Mouse (Mus musculus) ovary, postnatal 36 days (tissue): ENCODE measurements around the gene Zfp362.
A peak's percentile ranks its signal among the peaks of the same experiment; 100 is the strongest.

Source experiments
- DNase-seq: peaks from one replicate; pipeline ENCODE4 v3.0.0; 2022; ENCODE audit warnings: low spot score, mixed read lengths

Gene Zfp362

DNA sequence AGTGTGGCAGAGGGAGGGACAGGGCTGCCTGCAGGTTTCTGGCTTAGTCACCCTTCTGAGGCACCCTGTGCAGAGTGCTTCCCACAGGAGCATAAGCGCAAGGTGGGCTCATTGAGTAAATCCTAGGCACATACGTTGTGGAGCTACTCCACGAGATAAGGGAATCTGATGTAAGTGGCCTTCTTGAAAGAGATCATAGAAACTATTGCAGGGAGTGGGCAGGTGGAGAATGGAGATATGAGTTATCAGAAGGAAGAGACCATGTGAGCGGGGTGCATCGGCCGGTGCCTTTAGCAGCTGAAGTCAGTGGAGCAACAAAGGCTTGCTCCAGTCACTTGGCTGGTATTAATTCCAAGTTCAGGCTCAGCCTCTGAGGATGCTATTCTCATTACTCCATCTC, 45.8 kb downstream of the Zfp362 start:
- no peak for DNase-seq

DNA sequence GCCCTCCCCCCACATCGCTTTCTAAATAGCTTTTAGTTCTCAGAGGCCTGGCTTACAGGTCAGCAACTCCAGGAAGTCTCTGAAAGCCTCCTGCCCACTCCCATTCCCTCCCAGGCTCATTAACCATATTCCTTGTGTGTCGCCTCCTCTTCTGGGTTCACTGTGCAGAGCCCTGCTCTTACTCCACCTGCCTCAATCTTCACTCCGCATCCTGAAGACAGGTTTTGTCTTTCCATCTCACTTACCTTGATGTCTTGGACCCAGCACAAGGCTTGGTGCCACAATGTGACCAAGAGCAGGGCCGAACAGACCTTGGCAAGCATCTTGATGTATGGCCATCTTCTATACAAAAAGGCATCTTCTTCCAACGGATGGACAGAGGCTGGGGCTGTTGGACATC, 46.6 kb downstream of the Zfp362 start:
- DNase-seq, result no peak

DNA sequence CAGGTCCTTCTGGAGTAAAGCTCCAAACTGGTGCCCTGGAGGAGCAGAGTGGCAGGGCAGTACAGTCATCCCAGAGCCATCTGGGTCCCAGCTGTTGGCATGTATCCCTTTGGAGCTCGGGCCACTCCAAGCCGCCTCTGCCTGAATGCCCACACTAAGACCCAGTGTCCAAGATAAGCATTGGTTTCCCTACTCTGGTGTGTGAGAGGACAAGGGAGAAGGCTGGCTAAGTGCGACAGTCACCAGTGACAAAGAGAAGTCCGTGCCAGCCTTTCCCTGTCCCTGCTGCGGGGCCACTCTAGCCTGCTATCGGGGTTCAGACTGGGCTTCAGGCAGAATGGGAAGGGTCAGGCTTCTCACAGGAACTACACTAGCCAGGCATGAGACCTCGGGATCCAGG, 49.9 kb downstream of the Zfp362 start:
- no peak for DNase-seq

DNA sequence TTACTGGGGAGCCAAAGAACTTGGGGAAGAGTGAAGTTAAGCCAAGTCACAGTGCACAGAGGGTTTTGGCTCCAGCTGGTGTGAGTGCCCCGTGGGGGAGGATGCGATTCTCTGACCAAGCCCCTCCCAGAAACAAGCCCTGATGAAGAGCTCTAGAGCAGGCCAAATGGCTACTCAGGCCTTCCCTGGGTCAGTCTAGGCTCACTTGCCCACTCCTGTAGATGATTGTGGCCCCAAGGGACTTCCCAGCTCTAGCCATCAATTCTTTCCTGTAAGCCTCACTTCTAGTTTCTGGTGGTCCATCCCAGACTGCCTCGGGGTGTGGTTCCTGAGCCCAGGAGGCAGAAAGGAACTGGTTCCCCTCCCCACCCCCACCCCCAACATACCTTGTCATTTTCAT, 50.8 kb downstream of the Zfp362 start, which contains the start of gene A3galt2:
Gene A3galt2 (plus strand): TSS at position 301 of the 400 bp plus-strand sequence.
- no peak for DNase-seq

DNA sequence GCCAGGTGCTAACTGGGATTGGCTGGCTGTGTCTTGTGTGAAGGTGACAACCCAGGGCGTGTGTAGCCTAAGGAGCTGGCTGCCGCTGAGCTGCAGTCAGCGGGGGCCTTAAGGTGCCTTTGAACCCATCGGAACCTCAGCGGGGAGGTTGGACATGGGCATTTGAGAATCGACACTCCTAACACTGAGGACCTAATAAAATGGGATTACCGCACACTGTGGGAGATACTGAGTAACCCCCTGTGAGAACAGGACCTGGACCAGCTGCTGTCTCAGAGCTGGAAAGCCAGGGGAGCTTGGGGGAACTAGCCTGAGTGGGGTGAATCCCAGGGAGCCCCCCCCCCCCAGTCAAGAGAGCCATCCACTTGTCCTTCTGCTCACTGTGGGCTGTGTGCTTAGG, 52.3 kb downstream of the Zfp362 start:
- DNase-seq, result no peak

DNA sequence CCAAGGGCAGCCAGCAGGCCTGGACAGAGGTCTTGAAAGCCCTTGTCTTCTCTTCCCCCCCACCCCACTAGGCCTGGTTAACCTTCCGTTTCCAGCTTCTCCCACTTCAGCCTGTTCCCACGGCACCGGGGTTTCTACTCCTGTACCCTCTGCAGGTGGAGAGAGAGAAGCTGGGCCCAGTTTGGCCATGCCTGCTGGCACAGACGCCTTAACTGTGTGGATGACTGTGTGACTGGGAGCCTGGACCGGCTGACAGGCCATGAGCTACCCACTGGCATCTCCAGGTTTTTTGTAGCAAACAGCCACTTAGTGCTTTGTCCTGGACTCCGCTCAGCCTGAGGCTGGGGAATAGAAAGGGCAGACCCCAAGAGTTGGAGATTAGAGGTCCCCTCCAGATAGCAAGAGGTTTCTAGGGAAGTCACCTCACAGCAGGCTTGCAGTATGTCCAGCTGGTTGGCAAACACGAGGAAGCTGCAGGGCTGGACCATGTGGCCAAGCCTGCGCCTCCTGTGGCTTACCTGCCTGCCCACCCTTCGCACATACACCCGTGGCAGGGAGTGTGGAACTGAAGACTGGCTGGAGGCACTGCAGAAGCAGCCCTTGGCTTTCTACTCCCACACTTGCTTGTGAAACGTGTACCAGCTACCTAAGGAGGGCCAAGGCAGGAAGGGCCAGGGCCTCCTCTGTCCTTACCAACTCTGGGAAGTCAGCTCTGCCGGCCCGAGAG, 53.7 kb downstream of the Zfp362 start:
- DNase-seq, result no peak

DNA sequence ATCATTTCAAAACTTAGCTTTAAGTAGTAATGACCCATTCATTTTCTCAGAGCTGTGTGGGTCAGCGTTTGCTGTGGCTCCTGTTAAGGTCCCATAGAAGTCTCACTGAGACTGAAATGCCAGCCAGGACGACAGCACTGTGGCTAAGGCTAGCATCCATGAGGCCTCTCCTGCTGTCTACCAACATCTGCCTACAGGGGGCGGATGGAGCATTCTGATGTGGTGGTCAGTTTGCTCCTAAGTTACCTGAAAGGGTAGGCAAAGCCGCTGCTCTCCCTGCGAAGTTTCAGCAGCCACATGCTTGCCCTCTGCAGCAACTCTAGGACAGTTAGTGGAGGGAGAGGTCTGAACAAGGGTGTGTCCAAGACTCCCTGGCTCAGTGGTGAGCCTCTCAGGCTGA, 54.8 kb downstream of the Zfp362 start:
- DNase-seq, result no peak

DNA sequence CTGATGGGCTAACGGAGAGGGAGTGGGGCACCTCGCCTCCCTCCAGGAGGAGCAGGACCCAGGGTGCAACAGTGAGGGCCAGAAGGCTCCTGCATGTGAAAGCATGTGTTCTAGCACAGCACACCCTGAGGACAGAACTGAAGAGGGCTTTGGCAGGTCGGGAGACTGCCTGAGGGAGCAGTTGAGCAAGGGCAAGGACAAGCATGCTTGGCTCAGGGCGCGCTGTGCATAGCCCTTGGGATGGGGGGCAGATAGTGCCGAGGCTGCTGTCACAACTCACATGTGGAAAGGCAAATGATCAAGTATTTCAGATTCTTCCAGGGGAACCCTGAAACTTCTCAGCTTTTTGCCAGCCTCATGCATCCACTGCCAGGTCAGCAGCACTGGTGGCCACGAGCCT, 57.5 kb downstream of the Zfp362 start:
- no peak for DNase-seq

DNA sequence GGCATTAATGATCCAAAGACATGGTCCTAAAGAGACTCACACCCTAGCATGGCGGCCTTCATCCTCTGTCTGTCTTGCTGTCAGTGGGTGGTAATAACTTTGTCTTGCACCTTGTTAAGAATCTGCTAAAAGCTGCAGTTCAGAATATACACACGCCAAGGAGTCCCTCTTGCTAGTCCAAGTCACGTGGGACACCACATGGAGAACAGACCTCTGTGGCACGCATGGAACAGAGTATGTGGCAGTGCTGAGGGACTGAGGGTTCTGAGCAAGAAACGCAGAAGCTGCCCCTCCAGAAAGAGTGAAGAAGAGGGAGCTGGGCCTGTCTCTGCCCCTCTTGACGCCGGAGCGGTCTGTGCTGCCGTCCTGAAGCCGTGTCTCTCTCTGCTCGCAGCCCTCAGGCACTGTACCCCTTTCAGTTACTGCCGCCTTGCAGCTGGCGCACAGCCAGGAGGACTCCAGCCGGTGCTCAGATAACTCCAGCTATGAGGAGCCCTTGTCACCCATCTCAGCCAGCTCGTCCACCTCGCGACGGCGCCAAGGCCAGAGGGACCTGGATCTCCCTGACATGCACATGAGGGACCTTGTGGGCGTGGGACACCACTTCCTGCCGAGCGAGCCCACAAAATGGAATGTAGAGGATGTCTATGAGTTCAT, 58.1 kb downstream of the Zfp362 start:
- peak; percentile 64 for DNase-seq

DNA sequence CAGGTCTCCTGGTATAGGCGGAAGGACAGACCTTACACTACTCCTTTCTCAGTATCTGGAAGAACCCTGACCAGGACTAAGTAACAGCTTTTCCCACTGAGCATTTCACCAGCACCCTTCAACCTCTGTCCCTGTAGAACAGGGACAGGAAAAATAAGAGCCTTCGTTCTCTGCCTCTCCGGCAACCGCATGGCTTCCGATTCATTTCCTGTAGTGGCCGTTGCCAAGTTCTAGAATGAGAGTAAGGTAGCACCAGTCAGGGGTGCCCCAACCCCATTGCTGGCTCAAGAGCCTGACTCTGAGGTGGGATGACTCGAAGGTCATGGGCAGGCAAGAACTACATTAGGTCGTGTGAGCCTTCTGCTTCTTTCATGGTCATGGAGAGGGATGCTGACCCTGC, 60.7 kb downstream of the Zfp362 start:
- DNase-seq, result no peak

DNA sequence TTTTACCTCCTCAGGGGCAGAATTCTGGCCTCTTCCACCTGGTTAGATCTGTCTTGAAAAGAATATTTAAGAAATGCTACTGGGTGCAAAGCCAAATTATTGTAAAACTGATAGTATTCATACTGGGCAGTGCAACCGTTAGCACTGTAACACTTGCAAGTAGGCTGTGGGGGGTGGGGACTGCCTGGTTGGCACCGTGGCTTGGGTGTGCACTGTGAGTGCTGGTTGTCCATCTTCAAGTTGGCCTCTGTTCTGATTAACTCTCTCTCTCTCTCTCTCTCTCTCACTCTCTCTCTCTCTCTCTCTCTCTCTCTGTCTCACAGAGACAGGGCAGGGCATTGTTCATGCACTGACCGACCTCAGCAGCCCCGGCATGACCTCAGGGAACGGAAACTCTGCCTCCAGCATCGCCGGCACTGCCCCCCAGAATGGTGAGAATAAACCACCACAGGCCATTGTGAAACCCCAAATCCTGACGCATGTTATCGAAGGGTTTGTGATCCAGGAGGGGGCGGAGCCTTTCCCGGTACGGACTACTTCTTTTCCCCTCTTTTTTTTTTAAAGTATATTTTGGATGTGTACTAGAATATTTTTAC, 62.7 kb downstream of the Zfp362 start:
- DNase-seq, result no peak

DNA sequence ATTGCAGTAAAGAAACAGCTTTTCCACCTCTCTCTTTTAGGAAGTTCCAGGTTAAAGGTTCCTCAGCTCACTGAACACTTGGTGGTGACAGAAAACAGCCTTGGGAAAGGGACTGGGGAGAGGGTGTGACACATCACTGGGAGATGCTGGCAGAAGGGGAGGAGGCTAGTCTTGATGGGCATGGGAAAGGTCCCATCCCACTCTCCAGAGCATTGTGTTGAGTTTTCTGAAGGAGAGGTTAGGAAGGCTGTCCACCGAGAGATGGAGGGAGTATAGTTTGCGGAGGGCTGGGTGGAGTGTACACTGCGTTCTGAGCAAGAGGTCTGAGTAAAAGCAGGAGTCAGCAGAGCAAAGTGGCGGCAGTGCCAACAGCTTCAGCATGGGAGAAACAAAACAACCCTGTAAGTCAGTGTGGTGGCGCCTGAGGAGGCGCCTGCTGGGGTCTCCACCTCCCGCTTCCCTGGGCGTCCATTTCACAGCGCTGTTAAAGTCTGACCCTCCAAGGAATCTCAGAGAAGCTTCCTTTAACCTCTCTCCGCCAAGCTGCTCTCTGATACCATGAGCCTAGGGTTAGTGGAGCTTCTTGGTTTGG, 63.4 kb downstream of the Zfp362 start:
- no peak for DNase-seq

DNA sequence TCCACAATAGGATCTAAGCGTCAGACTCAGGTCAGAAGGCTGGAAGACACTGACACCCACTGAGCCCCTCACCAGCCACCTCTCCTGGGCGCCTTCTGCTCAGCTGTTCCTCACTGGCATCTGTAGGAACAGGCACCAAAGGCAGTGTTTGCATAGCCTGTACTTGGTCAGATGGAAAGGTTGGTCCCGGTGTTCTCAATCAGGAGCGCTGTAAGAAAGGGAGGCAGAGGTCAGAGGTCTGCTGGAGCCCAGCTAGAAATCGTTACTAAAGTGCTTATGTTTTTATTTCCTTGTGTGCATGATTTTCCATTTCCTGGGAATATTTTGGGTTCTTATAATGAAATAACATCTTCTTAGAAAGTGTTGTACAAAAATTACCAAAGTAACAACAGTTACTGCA, 63.9 kb downstream of the Zfp362 start:
- no peak for DNase-seq

DNA sequence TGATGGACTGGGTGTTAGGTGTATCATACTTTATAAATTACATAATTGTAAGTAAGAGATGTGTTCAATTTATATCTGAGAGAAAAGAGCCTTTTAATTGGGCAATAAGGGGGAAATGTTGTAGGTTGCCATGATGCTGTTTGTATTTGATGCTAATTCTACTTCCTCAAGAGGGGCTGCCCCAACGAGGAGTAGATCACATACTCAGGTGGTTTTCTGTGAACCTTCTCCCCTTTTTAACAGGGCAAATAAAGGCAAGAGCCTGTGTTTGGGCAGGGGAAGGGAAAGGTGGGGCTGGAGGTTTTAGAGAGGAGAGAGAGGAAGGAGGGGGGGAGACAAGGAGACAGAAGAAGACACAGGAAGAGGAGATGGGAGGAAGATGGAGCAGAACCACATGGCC, 65.0 kb downstream of the Zfp362 start:
- no peak for DNase-seq

DNA sequence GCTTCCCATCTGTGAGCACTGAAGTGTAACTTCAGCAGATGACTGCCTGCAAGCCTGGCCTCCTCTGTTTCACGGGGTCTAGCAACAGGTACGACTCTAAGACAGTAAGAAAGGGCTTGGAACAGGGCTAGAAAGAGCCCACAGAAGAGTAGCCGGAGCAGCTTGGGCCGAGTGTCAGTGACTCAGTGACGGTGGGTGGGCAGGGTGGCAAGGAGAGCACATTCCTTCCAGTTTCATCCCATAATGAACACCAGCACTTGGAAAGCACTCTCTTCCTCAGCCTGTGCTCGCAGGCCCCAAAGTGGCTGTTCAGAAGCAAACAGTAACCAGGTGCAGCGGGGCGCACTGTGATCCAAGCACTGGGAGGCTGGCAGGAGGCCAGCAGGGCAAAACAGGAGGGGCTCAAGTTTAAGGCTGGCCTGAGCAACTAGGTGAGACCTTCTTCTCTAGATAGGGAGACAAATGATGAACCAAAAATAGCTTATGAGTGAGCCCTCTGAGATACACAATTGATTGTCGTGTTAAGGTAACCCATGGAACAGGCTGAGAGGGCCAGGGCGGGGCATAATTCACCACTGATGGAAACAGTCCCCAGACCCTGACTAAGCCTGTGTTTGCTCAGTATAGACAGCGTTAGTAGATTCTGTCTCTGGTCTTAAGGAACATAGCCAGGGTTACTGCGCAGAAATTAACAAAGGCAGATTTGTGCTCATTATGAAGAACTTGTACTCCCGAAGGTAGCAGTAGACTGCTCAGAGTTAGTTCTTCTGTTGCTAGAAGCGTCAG, 67.8 kb downstream of the Zfp362 start:
- no peak for DNase-seq

DNA sequence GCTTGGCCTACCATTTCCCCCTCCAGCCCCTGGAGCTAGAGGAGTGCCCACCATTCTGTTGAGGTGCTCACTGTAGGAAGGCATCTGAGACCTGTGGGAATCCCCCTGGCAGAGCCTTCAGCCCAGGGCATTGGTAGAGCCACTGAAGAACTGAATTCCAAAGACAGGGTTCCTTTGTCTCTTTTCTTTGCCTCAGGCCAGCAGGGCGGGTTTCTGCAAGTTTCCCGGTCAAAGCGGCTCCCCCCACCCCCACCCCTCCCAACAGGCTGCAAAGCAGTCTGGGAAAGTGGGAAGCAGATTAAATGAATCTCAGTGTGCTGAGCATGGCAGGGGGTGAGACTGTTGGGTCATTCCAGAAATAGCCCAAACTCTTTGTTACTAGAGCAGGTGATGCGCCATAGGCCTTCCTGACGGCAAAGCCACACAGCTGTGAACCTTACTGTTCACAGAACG, 68.7 kb downstream of the Zfp362 start:
- no peak for DNase-seq

DNA sequence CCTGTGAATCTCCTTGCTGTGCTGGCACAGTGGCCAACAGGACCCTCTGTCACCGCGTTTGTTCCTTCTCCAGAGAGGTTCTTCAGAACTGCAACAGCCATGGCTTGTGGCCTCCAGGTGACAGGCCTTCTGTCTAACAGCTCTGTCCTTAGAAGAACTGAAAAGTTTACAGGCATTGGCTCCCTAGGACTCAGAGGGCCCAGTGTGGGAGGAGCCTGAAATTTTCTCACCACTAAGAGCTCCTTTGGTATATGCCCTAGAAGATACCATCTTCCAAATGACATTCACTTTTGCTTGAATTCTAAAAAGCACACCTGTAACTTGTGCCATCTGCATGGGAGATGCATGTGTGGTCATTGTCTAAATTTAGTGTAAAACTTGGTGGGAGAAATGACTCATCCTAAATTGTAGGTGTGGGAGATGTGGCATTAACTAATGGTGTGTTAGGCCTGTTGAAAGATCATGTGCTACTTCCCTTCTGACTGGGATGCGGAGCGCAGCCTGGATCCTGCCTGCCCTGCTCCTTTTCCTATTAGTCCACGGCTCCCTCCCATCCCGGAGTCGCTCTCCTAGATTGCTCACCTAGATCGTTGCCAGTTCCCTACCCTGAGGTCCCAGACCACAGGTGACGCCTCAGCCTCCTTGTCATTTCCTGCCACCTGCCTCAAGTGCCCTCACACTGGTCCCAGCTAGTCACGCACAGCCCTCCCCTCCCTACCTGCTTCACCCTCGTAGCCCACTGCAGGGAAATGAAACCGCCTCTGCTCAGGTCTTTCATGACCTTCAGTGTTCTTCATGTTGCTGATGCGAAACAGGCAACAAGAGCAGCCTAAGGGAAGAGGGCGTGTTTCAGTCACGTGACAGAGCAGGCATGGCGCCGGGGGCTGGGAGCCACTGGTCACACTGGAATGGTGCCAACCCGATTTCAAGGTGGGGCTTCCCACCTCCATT, 70.8 kb downstream of the Zfp362 start:
- no peak for DNase-seq

DNA sequence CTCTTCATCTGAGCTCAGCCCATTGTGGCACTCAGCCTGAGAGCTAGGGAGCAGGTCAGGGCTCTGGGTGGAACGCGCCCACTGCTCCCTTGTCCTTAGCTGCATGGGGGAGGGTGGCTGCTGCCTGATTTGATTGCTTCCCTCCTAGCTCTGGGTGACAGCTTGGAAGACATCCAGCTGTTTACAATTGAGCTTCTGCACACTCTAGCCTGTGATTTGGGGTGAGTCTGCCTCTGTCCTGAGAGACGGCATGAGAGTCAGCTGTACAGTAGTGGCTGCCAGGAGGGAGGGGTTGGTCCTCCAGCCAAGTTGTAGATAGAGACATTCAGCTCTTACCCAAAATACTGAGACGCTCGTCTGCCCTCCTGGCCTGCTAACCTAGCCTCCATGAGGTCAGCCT, 71.6 kb downstream of the Zfp362 start:
- DNase-seq, result peak; percentile 53

DNA sequence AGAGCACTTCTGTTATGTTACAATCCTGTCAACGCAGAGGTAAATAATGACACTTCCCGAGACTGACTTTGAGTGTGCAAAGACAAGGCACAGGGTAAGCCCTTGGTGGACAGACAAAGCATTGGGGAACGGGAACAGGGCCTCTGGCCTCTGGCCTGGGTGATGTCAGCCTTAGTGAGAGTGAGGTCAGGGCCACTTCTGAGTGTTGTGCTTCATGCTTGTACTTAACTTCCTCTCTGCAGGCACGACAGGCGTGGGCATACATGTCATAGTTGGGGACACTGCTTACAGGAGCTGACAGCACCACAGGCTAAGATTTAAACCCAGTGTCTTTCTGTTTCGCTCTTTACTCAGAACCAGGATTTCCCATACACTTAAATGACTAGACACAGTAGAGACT, 72.3 kb downstream of the Zfp362 start:
- no peak for DNase-seq

DNA sequence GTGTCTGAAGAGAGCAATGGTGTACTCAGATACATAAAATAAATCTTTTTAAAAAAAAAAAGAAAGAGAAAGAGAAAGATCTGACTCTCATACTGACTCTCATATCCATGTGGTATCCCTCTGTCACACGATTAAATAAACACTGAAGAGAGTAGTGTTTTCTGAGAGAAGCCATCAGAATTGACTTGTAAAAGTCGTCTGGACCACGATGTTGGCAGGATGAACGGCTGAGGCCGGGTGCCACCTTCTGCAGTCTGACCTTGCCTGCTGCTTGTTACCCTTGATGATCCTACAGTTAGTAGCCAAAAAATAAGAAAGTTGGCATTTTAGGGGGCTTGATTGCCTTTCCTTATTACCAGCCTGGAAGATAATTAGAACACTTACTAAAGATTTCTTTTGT, 73.1 kb downstream of the Zfp362 start:
- DNase-seq, result no peak

DNA sequence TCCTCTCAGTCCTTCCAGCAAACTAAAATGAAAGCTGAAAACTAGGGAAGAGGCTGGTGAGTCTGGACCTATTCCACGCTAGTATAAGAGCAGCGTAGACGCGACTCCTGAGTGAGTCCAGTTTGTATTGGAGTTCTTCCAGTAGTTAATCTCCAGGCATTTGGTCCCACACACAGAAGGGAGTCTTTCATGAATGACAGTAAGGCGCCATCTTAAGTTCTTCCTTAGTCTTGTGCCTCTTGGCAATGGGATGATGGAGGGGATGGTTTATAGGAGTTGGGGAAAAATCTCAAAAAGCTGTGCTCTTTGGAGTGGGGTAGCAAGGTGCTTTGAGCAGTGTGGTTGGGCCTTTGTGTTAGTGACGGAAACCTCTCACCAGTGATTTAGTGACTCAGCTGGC, 75.6 kb downstream of the Zfp362 start:
- DNase-seq, result no peak
